Mouse (Mus musculus): Measurements from ENCODE around the gene 2700097O09Rik. TPM values are rescaled to one million over a fixed set of nuclear protein-coding genes. Genes with fewer than 3 reads are reported as not detected.

2700097O09Rik gene
- polyA plus RNA-seq, 1 experiment from 2014 or later: 9.8 TPM

GRCm38 (mm10) chr12:55060212-55060898 lies 19.6 kb downstream of the 2700097O09Rik start:
- Histone ChIP-seq H3K9ac (ENCODE audit: low read length) (no peak overlapping the region), H3K27me3 (ENCODE audit: control insufficient read depth, insufficient read depth, low read length) (no peaks in the 10 kb centered on the region), H3K4me2 (replicated peaks; ENCODE audit: low read depth) (no peak overlapping the region), H3K4me1 (replicated peaks; ENCODE audit: control insufficient read depth, insufficient read depth) (no peaks in the 10 kb centered on the region), H3K27ac (replicated peaks) (no peak overlapping the region), H3K4me3 (ENCODE audit: low read depth, low read length) (no peak overlapping the region), H3K36me3 (ENCODE audit: control insufficient read depth, insufficient read depth, low read length) (no peaks in the 10 kb centered on the region), H3K9me3 (ENCODE audit: control insufficient read depth, low read length) (no peaks in the 10 kb centered on the region)
- ATAC-seq (ENCODE audit: low FRiP score, low TSS enrichment) (no peak), DNase-seq (ENCODE audit: low spot score) (no peak)
- 52% methylated on average over 6 of the region's 6 CpGs for WGBS
- TF ChIP-seq CTCF (IDR thresholded peaks at IDR 0.05; ENCODE audit: low read depth): no peak
- TF ChIP-seq EP300 (optimal IDR thresholded peaks at IDR 0.05): no peak

- Histone ChIP-seq H3K9ac (ENCODE audit: low read length) (no peak overlapping the region), H3K4me2 (replicated peaks; ENCODE audit: low read depth) (no peak overlapping the region), H3K27me3 (ENCODE audit: control insufficient read depth, insufficient read depth, low read length) (no peaks in the 10 kb centered on the region), H3K27ac (replicated peaks) (no peak overlapping the region), H3K36me3 (ENCODE audit: control insufficient read depth, insufficient read depth, low read length) (no peaks in the 10 kb centered on the region), H3K4me3 (ENCODE audit: low read depth, low read length) (no peak overlapping the region), H3K9me3 (ENCODE audit: control insufficient read depth, low read length) (no peaks in the 10 kb centered on the region), H3K4me1 (replicated peaks; ENCODE audit: control insufficient read depth, insufficient read depth) (no peaks in the 10 kb centered on the region)
- 35% methylated on average over 3 of the region's 3 CpGs for WGBS
- DNase-seq (ENCODE audit: low spot score) (no peak), ATAC-seq (ENCODE audit: low FRiP score, low TSS enrichment) (no peak)
- TF ChIP-seq EP300 (optimal IDR thresholded peaks at IDR 0.05): no peak
- TF ChIP-seq CTCF (IDR thresholded peaks at IDR 0.05; ENCODE audit: low read depth): no peak
Observed at GRCm38 (mm10) chr12:55059812-55060211, 20.1 kb downstream of the 2700097O09Rik start.

GRCm38 (mm10) chr12:55058865-55059615 lies 20.9 kb downstream of the 2700097O09Rik start:
- Histone ChIP-seq H3K4me3 (ENCODE audit: low read depth, low read length) (no peak overlapping the region), H3K36me3 (ENCODE audit: control insufficient read depth, insufficient read depth, low read length) (no peaks in the 10 kb centered on the region), H3K27ac (replicated peaks) (no peak overlapping the region), H3K4me1 (replicated peaks; ENCODE audit: control insufficient read depth, insufficient read depth) (no peaks in the 10 kb centered on the region), H3K9me3 (ENCODE audit: control insufficient read depth, low read length) (no peaks in the 10 kb centered on the region), H3K27me3 (ENCODE audit: control insufficient read depth, insufficient read depth, low read length) (no peaks in the 10 kb centered on the region), H3K9ac (ENCODE audit: low read length) (no peak overlapping the region), H3K4me2 (replicated peaks; ENCODE audit: low read depth) (no peak overlapping the region)
- no peak for TF ChIP-seq CTCF (IDR thresholded peaks at IDR 0.05; ENCODE audit: low read depth)
- no peak for TF ChIP-seq EP300 (optimal IDR thresholded peaks at IDR 0.05)
- ATAC-seq (ENCODE audit: low FRiP score, low TSS enrichment) (no peak), DNase-seq (ENCODE audit: low spot score) (no peak)
- 65% methylated on average over 6 of the region's 6 CpGs for WGBS

GRCm38 (mm10) chr12:55056703-55057102 lies 23.2 kb downstream of the 2700097O09Rik start:
- Histone ChIP-seq H3K9me3 (ENCODE audit: control insufficient read depth, low read length) (no peaks in the 10 kb centered on the region), H3K4me2 (replicated peaks; ENCODE audit: low read depth) (no peak overlapping the region), H3K4me1 (replicated peaks; ENCODE audit: control insufficient read depth, insufficient read depth) (no peaks in the 10 kb centered on the region), H3K9ac (ENCODE audit: low read length) (no peak overlapping the region), H3K27me3 (ENCODE audit: control insufficient read depth, insufficient read depth, low read length) (no peaks in the 10 kb centered on the region), H3K36me3 (ENCODE audit: control insufficient read depth, insufficient read depth, low read length) (peaks cover 2% of the 10 kb centered on the region; the same call in 1 of the 2 replicates), H3K4me3 (ENCODE audit: low read depth, low read length) (no peak overlapping the region), H3K27ac (replicated peaks) (no peak overlapping the region)
- 75% methylated on average over 2 of the region's 2 CpGs for WGBS
- ATAC-seq (ENCODE audit: low FRiP score, low TSS enrichment): no peak
- DNase-seq (ENCODE audit: low spot score): no peak
- TF ChIP-seq EP300 (optimal IDR thresholded peaks at IDR 0.05): no peak
- no peak for TF ChIP-seq CTCF (IDR thresholded peaks at IDR 0.05; ENCODE audit: low read depth)

- no peaks in the 10 kb centered on the region for H3K4me1 ChIP-seq (replicated peaks; ENCODE audit: control insufficient read depth, insufficient read depth)
- ATAC-seq (ENCODE audit: low FRiP score, low TSS enrichment): no peak
- H3K36me3 ChIP-seq (ENCODE audit: control insufficient read depth, insufficient read depth, low read length): peaks cover 2% of the 10 kb centered on the region; the same call in 1 of the 2 replicates
- WGBS: 68% methylated on average over 2 of the region's 2 CpGs
- no peak overlapping the region for H3K4me2 ChIP-seq (replicated peaks; ENCODE audit: low read depth)
- TF ChIP-seq CTCF (IDR thresholded peaks at IDR 0.05; ENCODE audit: low read depth) (no peak), EP300 (optimal IDR thresholded peaks at IDR 0.05) (no peak)
- no peak overlapping the region for H3K9ac ChIP-seq (ENCODE audit: low read length)
- no peak for DNase-seq (ENCODE audit: low spot score)
- H3K27me3 ChIP-seq (ENCODE audit: control insufficient read depth, insufficient read depth, low read length): no peaks in the 10 kb centered on the region
- no peak overlapping the region for H3K27ac ChIP-seq (replicated peaks)
- H3K4me3 ChIP-seq (ENCODE audit: low read depth, low read length): no peak overlapping the region
- H3K9me3 ChIP-seq (ENCODE audit: control insufficient read depth, low read length): no peaks in the 10 kb centered on the region
Observed at GRCm38 (mm10) chr12:55054551-55055241, 25.2 kb downstream of the 2700097O09Rik start.
